Mouse (Mus musculus) kidney, adult 18-20 months (tissue): Measurements from ENCODE around the gene Syt9.

Source experiments
- DNase-seq: peaks from one replicate; pipeline ENCODE4 v3.0.0; 2021

Syt9 gene

GRCm38 (mm10) chr7:107547872-107548271 is 177.3 kb downstream of the Syt9 start:
- DNase-seq: no peak

GRCm38 (mm10) chr7:107553461-107553860 is 182.9 kb downstream of the Syt9 start:
- no peak for DNase-seq

- no peak for DNase-seq
Observed at GRCm38 (mm10) chr7:107555906-107556305, 185.4 kb downstream of the Syt9 start.

GRCm38 (mm10) chr7:107560675-107561074 is 190.1 kb downstream of the Syt9 start:
- DNase-seq: no peak

- DNase-seq: no peak
Observed at GRCm38 (mm10) chr7:107561584-107561983, 191.1 kb downstream of the Syt9 start.

GRCm38 (mm10) chr7:107563727-107564126 is 193.2 kb downstream of the Syt9 start:
- no peak for DNase-seq

GRCm38 (mm10) chr7:107567261-107567671 is 196.7 kb downstream of the Syt9 start, which contains the start of gene Olfml1:
Olfml1 (plus strand) TSS chr7:107567446.
- peak; percentile 53 for DNase-seq

GRCm38 (mm10) chr7:107567674-107568073 is 197.1 kb downstream of the Syt9 start:
- no peak for DNase-seq

- no peak for DNase-seq
Observed at GRCm38 (mm10) chr7:107568971-107569370, 198.4 kb downstream of the Syt9 start.

GRCm38 (mm10) chr7:107573856-107574255 is 203.3 kb downstream of the Syt9 start:
- no peak for DNase-seq

- DNase-seq: no peak
Observed at GRCm38 (mm10) chr7:107574276-107574675, 203.7 kb downstream of the Syt9 start.

- no peak for DNase-seq
Observed at GRCm38 (mm10) chr7:107592641-107593040, 222.1 kb downstream of the Syt9 start.

GRCm38 (mm10) chr7:107593904-107594303 is 223.4 kb downstream of the Syt9 start:
- no peak for DNase-seq

GRCm38 (mm10) chr7:107594325-107594856 is 223.9 kb downstream of the Syt9 start:
- DNase-seq: peak; percentile 74

GRCm38 (mm10) chr7:107594857-107595402 is 224.4 kb downstream of the Syt9 start, which contains the start of gene Ppfibp2:
Ppfibp2 (plus strand) TSS chr7:107595207.
- peak; percentile 97 for DNase-seq

- no peak for DNase-seq
Observed at GRCm38 (mm10) chr7:107595426-107595825, 224.9 kb downstream of the Syt9 start.

- peak; percentile 24 for DNase-seq
Observed at GRCm38 (mm10) chr7:107596753-107597152, 226.2 kb downstream of the Syt9 start.

- DNase-seq: no peak
Observed at GRCm38 (mm10) chr7:107597956-107598355, 227.4 kb downstream of the Syt9 start.
